Mouse (Mus musculus) cerebellum, adult (tissue): Measurements from ENCODE around the gene Tmem178b.

Experiments
- ATAC-seq: cut with Nextera tagmentation; 2 replicates; pipeline ENCODE4 v1.9.2; 2017; ENCODE audit warnings: mild to moderate bottlenecking, moderate library complexity, mixed read lengths; ENCODE audit not compliant: insufficient number of reproducible peaks, low FRiP score, low TSS enrichment

Gene Tmem178b

GRCm38 (mm10) chr6:39917242-39917641 is 44.2 kb downstream of the Tmem178b start:
- no peak for ATAC-seq

GRCm38 (mm10) chr6:39917729-39918128 is 44.7 kb downstream of the Tmem178b start:
- ATAC-seq: no peak

GRCm38 (mm10) chr6:39919011-39919709 is 46.1 kb downstream of the Tmem178b start:
- no peak for ATAC-seq

GRCm38 (mm10) chr6:39926442-39926841 is 53.4 kb downstream of the Tmem178b start:
- ATAC-seq: no peak

GRCm38 (mm10) chr6:39936590-39936989 is 63.5 kb downstream of the Tmem178b start:
- no peak for ATAC-seq

- ATAC-seq: no peak
Observed at GRCm38 (mm10) chr6:39940920-39941319, 67.8 kb downstream of the Tmem178b start.

- no peak for ATAC-seq
Observed at GRCm38 (mm10) chr6:39944854-39945253, 71.8 kb downstream of the Tmem178b start.

GRCm38 (mm10) chr6:39945670-39946440 is 72.8 kb downstream of the Tmem178b start:
- no peak for ATAC-seq

- no peak for ATAC-seq
Observed at GRCm38 (mm10) chr6:39946601-39947000, 73.5 kb downstream of the Tmem178b start.

GRCm38 (mm10) chr6:39953951-39954350 is 80.9 kb downstream of the Tmem178b start:
- ATAC-seq: peak; percentile 85

GRCm38 (mm10) chr6:39955211-39955610 is 82.1 kb downstream of the Tmem178b start:
- ATAC-seq: no peak

GRCm38 (mm10) chr6:39964606-39965005 is 91.5 kb downstream of the Tmem178b start:
- ATAC-seq: peak; percentile 43; the same call in 1 of the 2 replicates

GRCm38 (mm10) chr6:39970281-39970680 is 97.2 kb downstream of the Tmem178b start:
- ATAC-seq: no peak

- ATAC-seq: no peak
Observed at GRCm38 (mm10) chr6:39978942-39979341, 105.9 kb downstream of the Tmem178b start.

GRCm38 (mm10) chr6:39990772-39991171 is 117.7 kb downstream of the Tmem178b start:
- no peak for ATAC-seq

- ATAC-seq: no peak
Observed at GRCm38 (mm10) chr6:39991922-39992321, 118.9 kb downstream of the Tmem178b start.

GRCm38 (mm10) chr6:40006006-40006765 is 133.1 kb downstream of the Tmem178b start:
- ATAC-seq: no peak

- ATAC-seq: no peak
Observed at GRCm38 (mm10) chr6:40008166-40008907, 135.3 kb downstream of the Tmem178b start.

- ATAC-seq: no peak
Observed at GRCm38 (mm10) chr6:40009718-40010117, 136.6 kb downstream of the Tmem178b start.

- ATAC-seq: no peak
Observed at GRCm38 (mm10) chr6:40011066-40011465, 138.0 kb downstream of the Tmem178b start.
